Mouse (Mus musculus) stomach, embryonic 15.5 days (tissue): ENCODE measurements around the gene Gpr146. TPM values are rescaled to one million over a fixed set of nuclear protein-coding genes. Genes with fewer than 3 reads are reported as not detected.

Source experiments
- ATAC-seq: fragments of 200-750 bp; cut with Nextera tagmentation; 2 replicates; pipeline ENCODE4 v1.8.0; 2017; ENCODE audit warnings: low read depth, moderate number of reproducible peaks, moderate TSS enrichment; ENCODE audit not compliant: insufficient read depth, low FRiP score
- H3K27ac ChIP-seq: fragments of 300-500 bp; sonication (generic); 2 replicates; pipeline ENCODE4 v1.5.1; 2015; ENCODE audit warnings: mild to moderate bottlenecking, inconsistent platforms
- H3K27me3 ChIP-seq: fragments of 300-500 bp; sonication (generic); replicated peaks from 2 replicates; pipeline ENCODE4 v1.6.1; 2015; ENCODE audit warnings: inconsistent platforms
- H3K36me3 ChIP-seq: fragments of 300-500 bp; sonication (generic); 2 replicates; pipeline ENCODE4 v1.6.1; 2015; ENCODE audit warnings: inconsistent platforms
- H3K4me1 ChIP-seq: fragments of 300-500 bp; sonication (generic); 2 replicates; pipeline ENCODE4 v1.6.1; 2015; ENCODE audit warnings: inconsistent platforms
- H3K4me2 ChIP-seq: fragments of 300-500 bp; sonication (generic); 2 replicates; pipeline ENCODE4 v1.6.1; 2015; ENCODE audit warnings: mild to moderate bottlenecking, inconsistent platforms
- H3K4me3 ChIP-seq: fragments of 300-500 bp; sonication (generic); replicated peaks from 2 replicates; pipeline ENCODE4 v1.5.1; 2015; ENCODE audit warnings: inconsistent platforms
- H3K9ac ChIP-seq: fragments of 300-500 bp; sonication (generic); 2 replicates; pipeline ENCODE4 v1.6.1; 2015; ENCODE audit warnings: inconsistent platforms
- H3K9me3 ChIP-seq: fragments of 300-500 bp; sonication (generic); 2 replicates; pipeline ENCODE4 v1.6.1; 2016; ENCODE audit warnings: inconsistent platforms
- WGBS: fragments of 180-500 bp; shearing (Covaris S2); methylation state at CpG from one replicate; pipeline ENCODE4 v1.1.7; 2015; 5-methylcytosine and 5-hydroxymethylcytosine counted together
- polyA plus RNA-seq: library from polyadenylated mRNA; unstranded; fragments of >200 nt; fragmentation: Nextera tagmentation; extraction: Ambion mirVana; gene quantifications from 2 replicates; pipeline ENCODE4 v1.2.1, GENCODE M21; 2015

Gene Gpr146
- polyA plus RNA-seq, 1 experiment from 2014 or later: 3.3 TPM

GRCm38 (mm10) chr5:139409412-139409811 lies 31.9 kb downstream of the Gpr146 start:
- Histone ChIP-seq H3K36me3 (no peaks in the 10 kb centered on the region), H3K27ac (peak overlapping the region; percentile 24; the same call in 1 of the 2 replicates), H3K4me2 (no peak overlapping the region), H3K4me1 (peaks cover 9% of the 10 kb centered on the region; the same call in 1 of the 2 replicates), H3K9ac (no peak overlapping the region), H3K9me3 (no peaks in the 10 kb centered on the region), H3K27me3 (no peaks in the 10 kb centered on the region), H3K4me3 (no peak overlapping the region)
- WGBS: 63% methylated on average over 12 of the region's 12 CpGs
- 0 out of 2 replicates have a peak, but pooled peaks have one; percentile 47 for ATAC-seq

GRCm38 (mm10) chr5:139410056-139410455 lies 32.6 kb downstream of the Gpr146 start:
- Histone ChIP-seq H3K27me3 (no peaks in the 10 kb centered on the region), H3K4me2 (no peak overlapping the region), H3K4me1 (peaks cover 9% of the 10 kb centered on the region; the same call in 1 of the 2 replicates), H3K4me3 (no peak overlapping the region), H3K9ac (no peak overlapping the region), H3K27ac (no peak overlapping the region), H3K36me3 (no peaks in the 10 kb centered on the region), H3K9me3 (no peaks in the 10 kb centered on the region)
- ATAC-seq: no peak
- WGBS: 94% methylated on average over 4 of the region's 4 CpGs

- ATAC-seq: no peak
- H3K36me3 ChIP-seq: no peaks in the 10 kb centered on the region
- H3K9me3 ChIP-seq: no peaks in the 10 kb centered on the region
- no peak overlapping the region for H3K27ac ChIP-seq
- H3K9ac ChIP-seq: no peak overlapping the region
- WGBS: 95% methylated on average over 6 of the region's 6 CpGs
- no peak overlapping the region for H3K4me3 ChIP-seq
- H3K27me3 ChIP-seq: no peaks in the 10 kb centered on the region
- peaks cover 9% of the 10 kb centered on the region; the same call in 1 of the 2 replicates for H3K4me1 ChIP-seq
- no peak overlapping the region for H3K4me2 ChIP-seq
Observed at GRCm38 (mm10) chr5:139411117-139411516, 33.6 kb downstream of the Gpr146 start.

GRCm38 (mm10) chr5:139411665-139412314 lies 34.3 kb downstream of the Gpr146 start:
- Histone ChIP-seq H3K9ac (no peak overlapping the region), H3K36me3 (no peaks in the 10 kb centered on the region), H3K4me2 (no peak overlapping the region), H3K9me3 (no peaks in the 10 kb centered on the region), H3K4me1 (peaks cover 9% of the 10 kb centered on the region; the same call in 1 of the 2 replicates), H3K4me3 (no peak overlapping the region), H3K27ac (no peak overlapping the region), H3K27me3 (no peaks in the 10 kb centered on the region)
- no peak for ATAC-seq
- WGBS: 64% methylated on average over 15 of the region's 15 CpGs

GRCm38 (mm10) chr5:139413545-139413944 lies 36.0 kb downstream of the Gpr146 start:
- no peak overlapping the region for H3K27ac ChIP-seq

GRCm38 (mm10) chr5:139415001-139415400 lies 37.5 kb downstream of the Gpr146 start:
- Histone ChIP-seq H3K36me3 (no peaks in the 10 kb centered on the region), H3K9me3 (no peaks in the 10 kb centered on the region), H3K4me1 (0 out of 2 replicates have a peak, but pooled peaks cover 9% of the 10 kb centered on the region), H3K4me3 (no peak overlapping the region), H3K9ac (no peak overlapping the region), H3K27me3 (no peaks in the 10 kb centered on the region), H3K27ac (no peak overlapping the region), H3K4me2 (no peak overlapping the region)
- no peak for ATAC-seq
- WGBS: 91% methylated on average over 5 of the region's 5 CpGs

More at GRCm38 (mm10) chr5:139413545-139413944, 36.0 kb downstream of the Gpr146 start:
- no peak overlapping the region for H3K4me3 ChIP-seq
- no peak for ATAC-seq
- peaks cover 10% of the 10 kb centered on the region; the same call in 1 of the 2 replicates for H3K4me1 ChIP-seq
- H3K9ac ChIP-seq: no peak overlapping the region
- H3K9me3 ChIP-seq: no peaks in the 10 kb centered on the region
- H3K27me3 ChIP-seq: no peaks in the 10 kb centered on the region
- WGBS: 67% methylated on average over 4 of the region's 4 CpGs
- H3K4me2 ChIP-seq: no peak overlapping the region
- H3K36me3 ChIP-seq: no peaks in the 10 kb centered on the region

- Histone ChIP-seq H3K27me3 (no peaks in the 10 kb centered on the region), H3K27ac (no peak overlapping the region), H3K36me3 (no peaks in the 10 kb centered on the region), H3K9ac (no peak overlapping the region), H3K4me1 (0 out of 2 replicates have a peak, but pooled peaks cover 9% of the 10 kb centered on the region), H3K9me3 (no peaks in the 10 kb centered on the region), H3K4me3 (no peak overlapping the region), H3K4me2 (no peak overlapping the region)
- WGBS: 90% methylated on average over 4 of the region's 4 CpGs
- no peak for ATAC-seq
Observed at GRCm38 (mm10) chr5:139416942-139417341, 39.4 kb downstream of the Gpr146 start.

GRCm38 (mm10) chr5:139417480-139417879 lies 40.0 kb downstream of the Gpr146 start:
- no peaks in the 10 kb centered on the region for H3K36me3 ChIP-seq
- WGBS: 85% methylated on average over 3 of the region's 3 CpGs
- no peak overlapping the region for H3K9ac ChIP-seq
- 0 out of 2 replicates have a peak, but pooled peaks cover 9% of the 10 kb centered on the region for H3K4me1 ChIP-seq
- ATAC-seq: no peak
- no peak overlapping the region for H3K27ac ChIP-seq
- no peak overlapping the region for H3K4me3 ChIP-seq
- H3K4me2 ChIP-seq: no peak overlapping the region
- no peaks in the 10 kb centered on the region for H3K9me3 ChIP-seq
- no peaks in the 10 kb centered on the region for H3K27me3 ChIP-seq

- no peak for ATAC-seq
- Histone ChIP-seq H3K9me3 (no peaks in the 10 kb centered on the region), H3K4me2 (no peak overlapping the region), H3K4me3 (no peak overlapping the region), H3K27me3 (no peaks in the 10 kb centered on the region), H3K4me1 (peaks cover 11% of the 10 kb centered on the region), H3K27ac (no peak overlapping the region), H3K9ac (no peak overlapping the region), H3K36me3 (no peaks in the 10 kb centered on the region)
- WGBS: 68% methylated on average over 2 of the region's 2 CpGs
Observed at GRCm38 (mm10) chr5:139418110-139418509, 40.6 kb downstream of the Gpr146 start.

GRCm38 (mm10) chr5:139418633-139419032 lies 41.1 kb downstream of the Gpr146 start:
- ATAC-seq: no peak
- Histone ChIP-seq H3K36me3 (no peaks in the 10 kb centered on the region), H3K27me3 (no peaks in the 10 kb centered on the region), H3K27ac (no peak overlapping the region), H3K9me3 (no peaks in the 10 kb centered on the region), H3K4me3 (no peak overlapping the region), H3K4me2 (no peak overlapping the region), H3K9ac (no peak overlapping the region), H3K4me1 (peaks cover 14% of the 10 kb centered on the region)
- WGBS: 27% methylated on average over 3 of the region's 3 CpGs

- Histone ChIP-seq H3K4me2 (peak within 1 kb of the TSS; percentile 45), H3K9me3 (no peaks in the 10 kb centered on the region), H3K4me3 (peak within 1 kb of the TSS; percentile 23), H3K36me3 (no peaks in the 10 kb centered on the region), H3K4me1 (peaks cover 14% of the 10 kb centered on the region), H3K27me3 (no peaks in the 10 kb centered on the region), H3K9ac (no peak within 1 kb of the TSS), H3K27ac (no peak within 1 kb of the TSS)
- peak; percentile 45; the same call in 1 of the 2 replicates for ATAC-seq
- 51% methylated on average over 21 of the region's 21 CpGs for WGBS
Observed at GRCm38 (mm10) chr5:139423026-139423865, 45.7 kb downstream of the Gpr146 start, which contains the start of gene Gper1. Gene Gper1 (plus strand): TSS chr5:139423151.

GRCm38 (mm10) chr5:139425198-139425597 lies 47.7 kb downstream of the Gpr146 start:
- H3K27ac ChIP-seq: no peak overlapping the region
- no peaks in the 10 kb centered on the region for H3K27me3 ChIP-seq
- no peak overlapping the region for H3K9ac ChIP-seq
- ATAC-seq: no peak
- WGBS: 69% methylated on average over 9 of the region's 9 CpGs
- H3K4me3 ChIP-seq: no peak overlapping the region
- H3K36me3 ChIP-seq: no peaks in the 10 kb centered on the region
- H3K9me3 ChIP-seq: no peaks in the 10 kb centered on the region
- H3K4me1 ChIP-seq: peaks cover 15% of the 10 kb centered on the region
- H3K4me2 ChIP-seq: no peak overlapping the region
